19 mouse cellular contexts compared by ENCODE assay signal in genomic region chr4:129410991-129411390, GRCm38 (mm10). TPM values are rescaled to one million over a fixed set of nuclear protein-coding genes. Genes with fewer than 3 reads are reported as not detected.
DNase-seq lines count a peak whose midpoint lies in the region; ATAC-seq and TF ChIP-seq lines count a peak whose summit lies in the region.
"Had no signal": no experiment of that assay in that cellular context is flagged by ENCODE, and none has a peak within 500 bp of the region (broad histone marks: within the 10 kb centered on the region; RNA-seq: fewer than 3 reads in every experiment).

No protein-coding gene starts in this region.

- H3K4me2 ChIP-seq in kidney, embryonic 14.5 days (replicated peaks; ENCODE audit: low read depth, low read length): no peak overlapping the region
- no peak overlapping the region for H3K4me2 ChIP-seq in stomach, embryonic 16.5 days (ENCODE audit: low read depth, low read length)
- H3K4me2 ChIP-seq in stomach, postnatal 0 days (replicated peaks; ENCODE audit: low read depth): no peak overlapping the region
- H3K4me2 ChIP-seq: embryonic facial prominence, embryonic 13.5 days; forebrain, embryonic 13.5 days; forebrain, embryonic 15.5 days had no signal

- TF ChIP-seq EP300 in stomach, postnatal 0 days (optimal IDR thresholded peaks at IDR 0.05): no peak

- no peaks in the 10 kb centered on the region for H3K4me1 ChIP-seq in kidney, embryonic 14.5 days (ENCODE audit: control insufficient read depth, insufficient read depth, low read length)
- H3K4me1 ChIP-seq in stomach, embryonic 16.5 days (ENCODE audit: control insufficient read depth, insufficient read depth, low read length): peaks cover 9% of the 10 kb centered on the region; the same call in 1 of the 2 replicates
- H3K4me1 ChIP-seq in stomach, postnatal 0 days (replicated peaks; ENCODE audit: control insufficient read depth, insufficient read depth): no peaks in the 10 kb centered on the region

- no peak overlapping the region for H3K27ac ChIP-seq in kidney, embryonic 14.5 days (ENCODE audit: low read depth, low read length)
- H3K27ac ChIP-seq in stomach, embryonic 16.5 days (ENCODE audit: low read length): peak overlapping the region; percentile 18; the same call in 1 of the 2 replicates
- no peak overlapping the region for H3K27ac ChIP-seq in stomach, postnatal 0 days (replicated peaks)
- H3K27ac ChIP-seq: embryonic facial prominence, embryonic 13.5 days; forebrain, embryonic 13.5 days; forebrain, embryonic 15.5 days had no signal

- DNase-seq in kidney, adult 18-20 months: peak; percentile 4
- no peak for DNase-seq in kidney, postnatal 10 days
- peak; percentile 12 for DNase-seq in kidney, adult 9 months
- DNase-seq in stomach, postnatal 0 days (ENCODE audit: low spot score): peak; percentile 58
- no peak for DNase-seq in left cerebral cortex, postnatal 14 days (ENCODE audit: low spot score in 2 of 2)
- DNase-seq: adrenal gland, adult 2 months; adrenal gland, postnatal 10 days; adrenal gland, postnatal 36 days; cerebellum, adult 11-12 months; cerebellum, adult 2 months; cerebellum, adult 9-10 months; cerebellum, postnatal 25 days; forebrain, postnatal 0 days had no signal

- H3K9ac ChIP-seq in kidney, embryonic 14.5 days (ENCODE audit: low read depth, low read length): no peak overlapping the region
- H3K9ac ChIP-seq in stomach, embryonic 16.5 days (ENCODE audit: low read length): no peak overlapping the region
- no peak overlapping the region for H3K9ac ChIP-seq in stomach, postnatal 0 days (ENCODE audit: low read length)
- H3K9ac ChIP-seq: embryonic facial prominence, embryonic 13.5 days; forebrain, embryonic 13.5 days; forebrain, embryonic 15.5 days; forebrain, postnatal 0 days had no signal

- no peak for ATAC-seq in kidney, embryonic 14.5 days (ENCODE audit: low FRiP score, low TSS enrichment)
- ATAC-seq in stomach, embryonic 16.5 days (ENCODE audit: insufficient read depth, low FRiP score): no peak
- peak; percentile 6; the same call in 1 of the 2 replicates for ATAC-seq in stomach, postnatal 0 days (ENCODE audit: low FRiP score, low TSS enrichment)
- ATAC-seq: forebrain, embryonic 13.5 days; forebrain, embryonic 15.5 days; forebrain, postnatal 0 days had no signal

- intact Hi-C loops in left cerebral cortex, postnatal 14 days (cut with DNase I): no loop called here

- H3K9me3 ChIP-seq in kidney, embryonic 14.5 days (ENCODE audit: control insufficient read depth, low read length): no peaks in the 10 kb centered on the region
- H3K9me3 ChIP-seq in stomach, embryonic 16.5 days (replicated peaks; ENCODE audit: control insufficient read depth, low read length): no peaks in the 10 kb centered on the region
- H3K9me3 ChIP-seq in stomach, postnatal 0 days (ENCODE audit: control insufficient read depth, low read length): no peaks in the 10 kb centered on the region
- H3K9me3 ChIP-seq: embryonic facial prominence, embryonic 13.5 days; forebrain, embryonic 13.5 days; forebrain, embryonic 15.5 days had no signal

- no peak overlapping the region for H3K4me3 ChIP-seq in kidney, embryonic 14.5 days (ENCODE audit: low read length)
- H3K4me3 ChIP-seq in stomach, embryonic 16.5 days (replicated peaks; ENCODE audit: low read length): no peak overlapping the region
- no peak overlapping the region for H3K4me3 ChIP-seq in stomach, postnatal 0 days (ENCODE audit: low read depth, low read length)
- H3K4me3 ChIP-seq: embryonic facial prominence, embryonic 13.5 days; forebrain, embryonic 13.5 days; forebrain, embryonic 15.5 days had no signal

- 0 out of 2 replicates have a peak, but pooled peaks cover 4% of the 10 kb centered on the region for H3K27me3 ChIP-seq in kidney, embryonic 14.5 days (ENCODE audit: control insufficient read depth, insufficient read depth, low read length)
- H3K27me3 ChIP-seq in stomach, embryonic 16.5 days (ENCODE audit: control insufficient read depth, insufficient read depth, low read length): no peaks in the 10 kb centered on the region
- H3K27me3 ChIP-seq in stomach, postnatal 0 days (ENCODE audit: control insufficient read depth, insufficient read depth, low read length): no peaks in the 10 kb centered on the region
- H3K27me3 ChIP-seq: embryonic facial prominence, embryonic 13.5 days; forebrain, embryonic 13.5 days; forebrain, embryonic 15.5 days had no signal

- H3K36me3 ChIP-seq in kidney, embryonic 14.5 days (ENCODE audit: control insufficient read depth, insufficient read depth, low read length): no peaks in the 10 kb centered on the region
- no peaks in the 10 kb centered on the region for H3K36me3 ChIP-seq in stomach, embryonic 16.5 days (ENCODE audit: control insufficient read depth, insufficient read depth, low read length)
- H3K36me3 ChIP-seq in stomach, postnatal 0 days (ENCODE audit: control insufficient read depth, insufficient read depth, low read length): no peaks in the 10 kb centered on the region
- H3K36me3 ChIP-seq: embryonic facial prominence, embryonic 13.5 days; forebrain, embryonic 15.5 days had no signal

- TF ChIP-seq CTCF in stomach, postnatal 0 days (IDR thresholded peaks at IDR 0.05; ENCODE audit: low read depth): no peak

RNA-seq across cellular contexts. Expression of gene Zbtb8b, which starts 29.7 kb away (rescaled TPM):
- 2.3 and 3.1 TPM in 2 replicates for polyA plus RNA-seq in kidney, embryonic 14.5 days (2014; fragmentation: Nextera tagmentation; extraction: Ambion mirVana)
- 1.4 and 1.6 TPM in 2 replicates for polyA plus RNA-seq in stomach, embryonic 16.5 days (2015; fragmentation: Nextera tagmentation; extraction: Ambion mirVana)
- polyA plus RNA-seq in stomach, postnatal 0 days (2015; fragmentation: Nextera tagmentation; extraction: Ambion mirVana): 0.68 and 0.72 TPM in 2 replicates
- 1 to 10 TPM; 4.4 TPM for total RNA-seq in left cerebral cortex, postnatal 14 days (2021)
- polyA plus RNA-seq: adrenal gland, adult 2 months; C2C12 had no signal

RNA-seq across cellular contexts. Expression of gene Zbtb8a, which starts 33.1 kb away (rescaled TPM):
- 7.9 and 13.3 TPM in 2 replicates for polyA plus RNA-seq in kidney, embryonic 14.5 days (2014; fragmentation: Nextera tagmentation; extraction: Ambion mirVana)
- polyA plus RNA-seq in stomach, embryonic 16.5 days (2015; fragmentation: Nextera tagmentation; extraction: Ambion mirVana): 17.4 and 19.2 TPM in 2 replicates
- polyA plus RNA-seq in stomach, postnatal 0 days (2015; fragmentation: Nextera tagmentation; extraction: Ambion mirVana): 12.2 and 13.0 TPM in 2 replicates
- 1 to 10 TPM; 7.4 to 8.0 TPM for total RNA-seq in left cerebral cortex, postnatal 14 days (2021)

RNA-seq across cellular contexts. Expression of gene Bsdc1, which starts 50.4 kb away (rescaled TPM):
- 20.5 and 23.3 TPM in 2 replicates for polyA plus RNA-seq in kidney, embryonic 14.5 days (2014; fragmentation: Nextera tagmentation; extraction: Ambion mirVana)
- 28.0 and 30.5 TPM in 2 replicates for polyA plus RNA-seq in stomach, embryonic 16.5 days (2015; fragmentation: Nextera tagmentation; extraction: Ambion mirVana)
- polyA plus RNA-seq in stomach, postnatal 0 days (2015; fragmentation: Nextera tagmentation; extraction: Ambion mirVana): 16.7 and 17.9 TPM in 2 replicates
- 10 to 100 TPM; 48.2 to 52.0 TPM for total RNA-seq in left cerebral cortex, postnatal 14 days (2021)

Comparison
In these comparisons a context has a peak if more than half of its experiments do, and no peak if none do; other contexts are left out.
1. DNase-seq: peak in kidney, adult 18-20 months (single experiment), kidney, adult 9 months (single experiment) and stomach, postnatal 0 days (single experiment); none in kidney, postnatal 10 days (single experiment) and left cerebral cortex, postnatal 14 days (0 of 2).